Mouse (Mus musculus): ENCODE measurements around the gene Kcne2. TPM values are rescaled to one million over a fixed set of nuclear protein-coding genes. Genes with fewer than 3 reads are reported as not detected.

Kcne2 gene
- total RNA-seq, 2 experiments from 2014 or later, result 0.38 to 0.42 TPM

Other genes starting within 250 kb of the Kcne2 start
- gene Mrps6, start 234.1 kb upstream of the Kcne2 start, total RNA-seq (2021), result 10 to 100 TPM; 43.2 to 54.9 TPM
- gene Gm49711, start 234.1 kb upstream of the Kcne2 start, total RNA-seq (2021), result under 1 TPM; 0.25 to 0.33 TPM
- 10 to 100 TPM; 23.9 to 32.1 TPM for gene Slc5a3, start 234.1 kb upstream of the Kcne2 start, total RNA-seq (2021)
- gene Smim11, start 8.9 kb downstream of the Kcne2 start, total RNA-seq (2021), result 10 to 100 TPM; 19.3 to 21.4 TPM
- not detected for gene Fam243, start 29.1 kb downstream of the Kcne2 start, total RNA-seq (2021)
- gene Kcne1, start 67.1 kb downstream of the Kcne2 start, total RNA-seq (2021), result not detected
- gene Rcan1, start 178.5 kb downstream of the Kcne2 start, total RNA-seq (2021), result 10 to 100 TPM; 40.2 to 44.9 TPM
- 1 to 10 TPM; 1.2 TPM for gene Clic6, start 193.3 kb downstream of the Kcne2 start, total RNA-seq (2021)

Data from layer of hippocampus, postnatal 25 days (tissue).